Mouse (Mus musculus) T-cell, adult 2 months (primary cell): ENCODE measurements around the gene Gpr107.

Experiments used
- DNase-seq: peaks from one replicate; pipeline ENCODE4 v3.0.0; 2022; ENCODE audit warnings: low spot score

Gene Gpr107

DNA sequence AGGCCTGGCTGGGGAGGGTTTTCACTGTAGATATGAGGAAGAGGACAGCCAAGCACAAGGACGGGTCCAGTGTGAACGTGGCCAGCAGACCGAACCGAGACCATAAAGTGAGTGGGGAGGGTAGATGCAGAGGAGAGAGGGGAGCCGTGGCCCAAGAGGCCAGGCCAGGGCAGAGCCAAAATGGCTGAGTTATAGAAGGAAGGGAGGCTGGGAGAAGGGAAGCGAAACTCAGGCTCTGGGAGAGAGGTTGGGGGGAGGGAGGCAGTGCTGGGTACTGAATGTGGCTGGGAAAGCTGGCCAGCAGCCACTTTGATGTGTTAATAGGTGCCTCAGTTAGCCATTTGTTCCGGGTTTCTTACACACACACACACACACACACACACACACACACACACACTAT lies 24.9 kb upstream of the Gpr107 start:
- no peak for DNase-seq

DNA sequence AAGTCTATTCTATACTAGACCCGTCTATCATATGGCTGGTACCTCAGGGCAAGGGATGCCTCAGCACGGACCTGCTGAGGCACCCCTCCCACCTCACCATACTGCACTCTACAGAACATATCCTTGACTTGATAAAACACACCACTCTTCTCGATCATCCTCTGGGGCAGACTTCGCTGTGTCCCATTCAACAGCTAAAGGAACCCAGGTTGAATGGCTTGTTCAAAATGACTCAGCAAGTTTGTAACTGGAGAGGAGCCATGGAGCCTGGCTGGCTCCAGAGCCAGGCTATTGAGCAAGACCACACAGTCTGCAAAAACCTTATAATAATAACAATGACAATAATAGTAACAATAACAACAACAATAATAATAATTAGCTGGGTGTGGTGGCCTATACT lies 24.2 kb upstream of the Gpr107 start:
- no peak for DNase-seq

DNA sequence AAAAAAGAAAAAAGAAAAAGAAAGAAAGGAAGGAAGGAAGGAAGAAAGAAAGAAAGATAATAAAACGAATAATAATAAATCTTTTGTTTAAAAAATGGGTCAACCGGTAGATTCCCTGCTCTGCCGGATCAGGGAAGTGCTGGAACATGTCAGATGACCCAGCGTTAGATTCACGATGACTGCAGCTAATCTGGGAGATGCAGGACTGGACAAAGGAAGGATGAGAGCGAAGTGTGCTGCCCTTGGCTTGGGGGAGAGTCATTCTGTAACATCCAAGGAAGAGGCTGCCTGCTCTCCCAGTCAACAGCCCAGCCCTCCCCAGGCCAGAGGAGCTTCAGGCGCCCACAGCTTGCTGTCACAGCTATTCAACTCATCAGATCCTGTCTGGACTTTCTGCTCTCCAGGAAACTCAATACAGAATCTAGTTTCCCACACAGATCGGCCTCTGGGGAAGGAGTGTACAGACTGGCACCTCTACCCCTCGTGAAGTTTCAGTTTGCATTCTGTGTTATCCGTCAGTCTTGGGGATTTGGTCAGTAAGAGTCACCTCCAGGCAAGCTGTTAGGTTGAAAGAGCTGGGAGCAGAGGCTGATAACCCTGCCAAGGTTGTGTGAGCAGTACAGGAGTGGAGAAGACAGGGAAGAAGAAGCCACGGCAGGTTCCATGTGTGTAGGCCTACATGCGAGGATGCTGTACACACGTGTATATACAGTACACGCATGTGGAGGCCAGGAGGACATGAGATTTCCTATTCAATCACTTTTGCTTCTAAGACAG lies 22.2 kb upstream of the Gpr107 start:
- DNase-seq, result no peak

DNA sequence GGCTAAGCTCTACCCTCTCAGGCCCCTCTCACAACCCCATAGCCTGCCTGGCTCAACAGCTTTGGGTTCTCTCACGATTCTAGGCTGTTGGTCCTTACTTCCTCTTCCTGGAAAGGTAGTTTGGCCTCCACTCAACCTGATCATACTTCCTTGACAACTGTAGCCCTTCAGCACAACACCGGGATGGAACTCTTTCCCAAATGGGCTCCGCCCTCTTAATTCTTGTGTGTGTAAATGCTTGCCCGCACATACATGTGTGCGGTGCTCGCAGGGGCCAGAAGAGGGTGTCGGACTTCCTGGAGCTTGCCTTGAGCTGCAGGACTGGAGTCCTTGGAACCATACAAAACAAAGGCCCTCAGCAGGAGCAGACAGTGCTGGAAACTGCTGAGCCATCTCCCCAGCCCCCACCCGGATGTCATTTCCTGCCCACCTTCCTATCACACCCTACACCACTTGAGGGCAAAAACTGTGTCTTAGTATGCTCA lies 21.3 kb upstream of the Gpr107 start:
- DNase-seq, result peak; percentile 81

DNA sequence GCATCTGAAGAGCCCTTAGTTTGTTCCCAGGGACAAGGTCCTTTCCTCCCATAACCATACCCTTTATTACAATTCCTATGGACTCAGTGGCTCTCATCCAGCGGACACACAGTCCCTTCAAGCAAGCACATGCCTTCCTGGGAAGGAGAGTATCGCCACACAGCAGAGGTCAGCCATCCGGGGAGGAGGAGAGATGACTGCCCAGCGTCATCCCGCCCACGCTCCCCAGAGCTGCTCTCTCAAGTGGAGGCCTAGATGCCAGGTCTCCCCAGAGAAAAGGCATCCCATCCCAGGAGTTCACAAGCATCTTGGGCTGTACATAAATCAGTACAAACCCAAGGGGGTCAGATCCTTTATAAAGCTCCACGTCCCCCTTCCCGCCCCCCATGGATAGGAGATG lies 19.4 kb upstream of the Gpr107 start:
- DNase-seq, result no peak

DNA sequence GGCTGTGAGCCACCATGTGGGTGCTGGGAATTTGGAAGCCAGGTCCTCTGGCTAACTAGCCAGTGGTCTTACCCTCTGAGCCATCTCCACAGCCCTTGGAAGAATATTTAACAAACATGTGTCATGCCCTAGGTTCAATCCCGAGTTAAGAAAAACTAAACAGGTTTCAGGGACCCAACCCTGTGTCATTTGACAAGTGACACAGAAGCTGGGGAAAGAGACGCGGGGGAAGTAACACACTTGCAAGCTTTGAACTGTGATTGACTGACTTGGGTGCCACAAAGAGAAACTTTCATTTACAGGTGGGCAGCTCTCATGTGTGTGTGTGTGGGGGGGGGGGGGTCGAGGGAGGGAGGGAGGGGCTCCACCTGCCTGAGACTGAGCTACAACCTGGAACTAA lies 18.1 kb upstream of the Gpr107 start:
- DNase-seq, result no peak

DNA sequence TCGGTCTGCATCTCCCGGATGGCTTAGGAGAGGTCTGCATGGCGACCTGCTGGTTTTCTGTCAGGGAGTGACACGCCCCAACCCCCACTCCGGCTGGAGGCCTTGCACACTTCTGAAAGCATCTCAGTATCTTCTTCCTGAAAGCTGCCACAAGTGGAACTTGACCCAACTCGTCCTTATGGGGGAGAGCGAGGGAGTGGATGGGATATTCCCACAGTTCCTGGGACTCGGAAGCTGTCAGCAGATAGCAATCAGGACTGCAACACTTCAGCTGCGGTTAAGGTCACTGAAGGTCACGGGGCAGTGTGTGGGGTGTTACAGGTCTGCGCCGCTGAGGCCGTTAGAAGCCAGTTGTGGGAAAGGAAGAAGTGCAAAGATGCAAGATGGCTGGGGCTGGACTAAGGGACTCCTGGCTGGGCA lies 16.6 kb upstream of the Gpr107 start:
- no peak for DNase-seq

DNA sequence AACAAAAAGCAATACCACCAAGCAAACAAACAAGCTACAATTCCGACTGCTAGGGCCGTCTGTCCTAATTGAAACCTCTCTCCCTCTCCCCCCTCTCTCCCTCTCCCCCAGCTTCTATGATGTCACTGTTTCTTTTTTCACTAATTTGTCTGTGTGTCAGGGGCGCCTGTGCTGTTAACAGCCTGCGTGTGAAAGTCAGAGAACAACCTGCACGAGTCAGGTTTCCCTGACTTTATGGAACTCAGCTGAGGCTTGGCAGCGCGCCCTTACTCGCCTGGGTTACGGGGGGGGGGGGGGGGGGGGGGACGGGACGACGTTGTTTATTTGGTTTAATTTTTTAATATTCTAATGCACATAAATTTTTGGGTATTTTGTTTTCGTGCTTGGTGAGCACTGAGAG lies 15.8 kb upstream of the Gpr107 start:
- no peak for DNase-seq

DNA sequence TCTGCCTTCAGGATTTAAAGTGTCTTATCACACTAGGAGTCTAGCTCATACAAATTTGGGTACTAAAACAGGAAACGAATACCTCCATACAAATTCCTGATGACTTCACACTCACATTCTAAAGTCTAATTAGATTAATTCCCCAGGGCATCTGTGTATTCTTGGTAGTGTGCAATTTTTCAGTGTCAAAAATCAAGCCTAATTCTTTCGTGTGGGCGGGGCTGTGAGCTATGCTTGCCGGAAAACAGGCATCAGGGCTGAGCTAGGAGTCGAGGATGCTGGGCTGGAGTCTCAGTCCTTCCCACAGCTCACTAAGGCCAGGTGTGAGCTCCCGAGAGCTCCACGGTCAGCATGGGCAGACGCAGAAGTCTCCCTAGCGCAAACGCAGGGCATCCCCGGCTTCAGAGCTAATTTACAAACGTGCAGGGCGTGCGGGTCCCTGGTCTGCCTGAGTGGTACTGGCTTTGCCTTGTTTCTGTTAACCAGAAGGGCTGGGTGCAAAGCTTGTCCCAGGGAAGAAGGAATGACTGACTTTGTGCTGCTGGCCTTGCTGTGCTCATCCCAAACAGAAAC lies 15.0 kb upstream of the Gpr107 start:
- no peak for DNase-seq

DNA sequence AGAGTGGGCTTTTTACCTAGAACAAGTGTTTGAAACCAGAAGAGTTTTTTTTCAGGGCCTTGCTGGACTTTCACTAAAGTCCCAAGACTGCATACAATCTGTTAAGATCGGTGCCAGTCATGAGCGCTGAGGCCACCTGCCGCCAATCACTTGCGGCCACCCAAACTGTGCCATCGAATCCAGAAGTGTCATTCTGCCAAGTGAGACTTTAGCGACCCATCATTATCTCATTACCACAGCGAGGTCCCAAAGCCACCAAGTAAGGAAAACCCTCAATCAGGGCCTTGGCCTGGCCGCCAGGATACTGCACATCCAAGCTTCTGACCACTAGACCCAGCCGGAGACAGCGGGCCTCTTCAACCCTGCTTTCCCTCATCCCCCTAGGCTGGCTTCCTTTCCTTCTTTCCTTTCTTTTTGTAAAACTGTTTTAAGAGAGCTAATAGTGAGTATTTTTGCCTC lies 12.9 kb upstream of the Gpr107 start:
- no peak for DNase-seq

DNA sequence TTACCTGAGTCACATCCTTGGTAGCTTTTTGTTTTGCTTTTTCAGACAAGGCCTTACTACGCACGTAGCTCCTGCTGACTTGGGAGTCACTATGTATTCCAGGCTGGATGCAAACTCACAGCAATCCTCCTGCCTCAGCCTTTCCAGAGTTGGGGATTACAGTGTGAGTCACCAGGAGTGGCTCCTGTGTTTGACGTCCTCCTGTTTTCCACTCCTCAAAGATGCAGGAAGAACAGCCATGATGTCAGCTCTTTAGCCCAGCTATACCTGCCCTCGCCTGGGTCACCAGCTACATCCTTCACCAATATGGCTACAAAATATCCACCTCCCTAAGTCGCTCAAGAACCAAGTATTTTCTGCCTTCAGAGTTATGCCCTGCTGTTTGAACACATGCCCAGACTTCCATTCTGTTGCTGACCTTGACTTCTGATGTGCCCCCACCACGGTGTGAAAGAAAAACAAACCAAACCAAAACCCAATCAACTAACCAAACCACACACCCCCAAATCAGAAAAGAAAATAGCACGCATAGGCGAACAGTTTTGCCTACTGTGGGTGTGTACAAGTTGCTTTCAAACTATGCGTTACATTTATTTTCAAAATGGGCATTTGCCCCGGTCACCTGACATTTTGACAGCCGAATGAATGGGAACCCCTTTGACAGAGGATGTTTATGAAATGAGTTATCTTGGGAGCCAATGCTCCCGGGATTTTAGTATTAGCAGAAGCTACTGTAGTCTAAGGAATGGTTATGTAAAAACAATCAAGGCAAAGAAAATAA lies 11.9 kb upstream of the Gpr107 start:
- DNase-seq, result no peak

DNA sequence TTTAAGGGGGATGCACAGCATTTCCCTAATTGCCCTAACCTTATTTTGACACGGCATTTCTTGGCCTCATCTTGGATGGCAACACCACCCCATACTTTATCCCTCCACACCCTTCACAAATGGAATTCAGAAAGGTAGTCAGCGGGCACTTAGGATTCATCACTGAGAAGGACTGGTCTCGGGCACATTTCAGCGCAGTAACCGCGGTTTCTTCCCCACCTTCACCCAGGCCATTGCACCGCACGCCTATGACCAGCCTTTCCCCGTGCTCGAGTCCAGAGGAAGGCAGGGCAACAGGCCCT lies 11.4 kb upstream of the Gpr107 start:
- DNase-seq, result no peak

DNA sequence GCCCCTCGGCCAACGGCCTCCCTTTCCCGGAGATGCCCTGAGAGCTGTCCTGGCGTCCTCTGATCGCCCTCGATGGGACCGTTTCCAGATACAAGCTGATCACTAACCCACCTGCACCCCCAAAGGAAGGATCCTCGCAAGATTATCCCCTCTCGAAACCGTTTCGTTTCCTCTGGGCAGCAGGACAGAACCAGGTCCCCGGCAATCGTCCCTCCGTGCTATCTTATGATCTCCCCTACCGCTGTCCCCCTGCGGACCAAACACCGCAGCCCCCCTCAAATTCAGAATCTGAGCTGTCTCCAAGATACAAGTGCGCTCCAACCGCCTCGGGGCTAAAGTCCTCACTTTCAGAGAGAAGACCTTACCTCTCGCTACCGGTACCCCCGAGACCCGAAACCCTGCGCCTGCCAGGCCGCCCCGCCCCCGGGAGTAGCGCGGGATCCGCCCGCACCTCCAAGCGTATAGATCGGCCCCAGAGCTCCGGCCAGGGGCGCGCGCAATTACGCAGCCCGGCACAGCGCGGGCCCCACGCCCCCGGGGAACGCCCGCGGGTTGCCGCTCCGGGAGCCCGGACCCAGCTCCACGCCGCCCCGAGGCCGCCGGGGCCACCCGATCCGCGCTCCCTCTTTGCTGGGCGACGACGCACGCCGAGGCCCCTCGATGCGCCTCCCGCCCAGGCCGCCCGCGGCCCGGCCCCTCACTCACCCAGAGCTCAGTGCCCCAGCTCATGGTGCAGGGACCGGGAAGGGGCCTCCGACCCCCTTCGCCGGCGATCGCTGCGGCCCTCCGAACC lies 10.8 kb upstream of the Gpr107 start:
- DNase-seq, result no peak

DNA sequence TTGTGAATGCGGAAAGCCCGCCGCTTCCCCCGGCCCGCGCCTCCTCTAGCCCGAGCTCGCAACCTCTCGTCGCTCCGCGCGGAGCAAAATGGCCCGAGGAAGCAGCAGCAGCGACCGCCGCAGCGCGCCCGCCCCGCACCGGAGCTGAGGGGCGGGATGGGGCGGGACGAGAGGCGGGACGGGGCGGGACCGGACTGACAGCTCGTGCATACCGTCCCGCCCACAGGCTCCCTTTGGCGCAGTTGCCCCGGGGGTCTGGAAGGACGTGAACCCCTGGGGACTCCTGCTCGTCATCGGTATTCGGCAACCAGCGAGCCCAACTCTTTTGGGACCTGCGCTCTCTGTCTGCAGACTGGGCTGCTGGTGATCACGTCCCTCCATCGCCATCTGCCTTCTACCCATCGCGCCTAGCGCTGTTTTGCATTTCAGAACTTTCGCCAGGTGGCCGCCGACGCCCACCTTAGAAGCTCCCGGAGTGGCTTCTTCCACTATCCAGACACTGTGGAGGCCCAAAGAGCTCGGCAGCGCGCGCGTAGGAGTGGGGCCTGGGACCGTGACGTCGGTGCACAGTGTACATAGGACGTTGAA lies 10.2 kb upstream of the Gpr107 start, which contains the start of gene Fnbp1:
Gene Fnbp1, minus strand, starts transcription at position 142 of the 588 bp plus-strand sequence.
- peak; percentile 86 for DNase-seq

DNA sequence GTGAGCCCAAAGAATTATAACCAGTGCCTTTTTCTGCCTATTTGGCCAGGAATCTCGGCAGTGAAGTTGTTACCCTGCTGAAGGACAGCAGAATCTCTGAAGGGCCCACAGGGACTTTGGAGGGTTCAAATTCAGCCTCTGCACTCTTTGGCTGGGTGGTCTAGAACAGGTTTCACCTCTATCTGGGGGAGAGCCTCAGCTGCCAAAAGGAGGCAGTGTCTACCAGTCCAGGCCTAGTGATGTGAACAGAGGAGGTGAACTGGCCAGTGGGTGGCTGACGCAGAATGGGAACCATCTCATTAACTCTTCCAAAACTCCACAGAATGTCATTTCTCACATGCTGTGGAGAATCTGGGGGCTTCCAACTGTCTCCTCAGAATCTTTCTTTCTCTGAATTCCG lies 9.6 kb upstream of the Gpr107 start:
- no peak for DNase-seq

DNA sequence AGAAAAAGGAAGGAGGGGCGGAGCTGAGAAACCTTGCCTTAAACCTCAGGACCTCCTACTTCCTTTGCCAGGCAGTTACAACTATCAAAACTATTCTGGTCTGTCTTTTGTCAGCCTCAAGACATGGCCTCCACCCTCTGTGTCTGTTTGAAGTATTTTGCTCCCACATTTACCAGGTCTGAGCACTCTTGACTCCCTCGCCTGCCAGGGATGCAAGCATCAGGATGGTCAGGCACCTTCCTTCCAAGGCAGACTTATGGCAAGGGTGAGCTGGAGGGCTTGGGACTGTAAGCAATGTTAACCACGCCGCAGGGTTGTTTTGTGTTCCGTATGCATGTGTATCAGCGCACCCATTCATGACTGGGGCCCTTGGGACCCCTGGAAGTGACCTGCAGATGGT lies 8.8 kb upstream of the Gpr107 start:
- peak; percentile 45 for DNase-seq

DNA sequence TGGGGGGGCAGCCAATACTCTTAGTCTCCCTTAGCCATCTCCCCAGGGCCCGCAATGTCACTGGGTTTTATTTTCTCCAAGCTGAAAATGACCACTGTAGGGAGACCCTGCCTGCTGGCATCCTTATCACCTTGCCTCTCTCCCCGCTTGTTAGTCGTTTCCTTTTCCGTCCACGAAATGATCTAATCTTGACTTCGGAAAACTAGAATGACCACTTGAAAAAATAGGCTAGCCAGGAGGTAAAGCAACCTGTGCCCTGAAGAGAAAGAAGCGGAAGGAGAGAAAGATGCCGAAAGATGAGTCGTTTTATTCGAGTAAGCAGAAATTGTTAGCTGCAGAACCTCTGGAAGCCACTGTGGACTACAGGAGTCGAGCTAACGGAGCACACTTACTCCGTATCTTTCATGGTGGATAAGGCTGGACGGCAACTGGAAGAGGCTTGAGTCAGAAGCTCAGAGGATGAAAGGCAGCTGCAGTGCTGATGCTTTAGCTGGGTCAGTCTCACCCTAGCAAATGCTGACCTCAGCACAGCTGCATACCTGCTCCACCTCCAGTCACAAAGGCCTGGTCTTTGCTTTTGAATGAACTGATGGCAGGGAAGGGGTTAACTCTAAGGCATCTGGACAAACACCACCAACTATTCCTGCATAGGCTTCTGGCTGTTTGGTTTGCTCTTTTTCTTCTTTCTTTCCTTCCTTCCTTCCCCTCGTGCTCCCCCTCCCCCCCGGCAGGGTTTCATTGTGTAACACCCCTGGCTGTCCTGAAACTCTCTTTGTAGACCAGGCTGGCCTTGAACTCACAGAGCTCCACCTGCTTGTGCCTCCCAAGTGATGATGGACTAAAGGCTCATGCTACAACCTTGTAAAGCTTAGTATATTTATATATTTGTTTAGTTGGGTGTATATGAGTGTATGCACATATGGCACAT lies 8.1 kb upstream of the Gpr107 start:
- no peak for DNase-seq

DNA sequence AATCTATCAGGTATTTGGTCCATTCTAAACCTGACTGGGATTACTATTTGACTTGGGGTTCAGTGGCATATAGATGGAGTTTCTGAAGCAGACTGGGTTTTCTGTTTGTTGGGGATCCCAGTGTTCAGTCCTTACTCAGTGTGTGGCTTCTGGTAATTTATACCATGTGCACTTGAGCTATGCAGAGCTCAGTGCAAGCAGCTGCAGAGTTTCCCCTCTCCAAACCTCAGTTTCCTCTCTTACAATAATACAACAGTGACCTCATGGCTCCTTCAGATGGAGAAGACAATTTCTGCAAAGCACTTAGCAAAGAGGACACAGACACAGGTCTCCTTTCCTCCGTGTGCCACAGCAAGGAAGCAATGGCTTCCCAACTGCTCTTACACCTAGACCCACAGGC lies 7.2 kb upstream of the Gpr107 start:
- DNase-seq, result no peak

DNA sequence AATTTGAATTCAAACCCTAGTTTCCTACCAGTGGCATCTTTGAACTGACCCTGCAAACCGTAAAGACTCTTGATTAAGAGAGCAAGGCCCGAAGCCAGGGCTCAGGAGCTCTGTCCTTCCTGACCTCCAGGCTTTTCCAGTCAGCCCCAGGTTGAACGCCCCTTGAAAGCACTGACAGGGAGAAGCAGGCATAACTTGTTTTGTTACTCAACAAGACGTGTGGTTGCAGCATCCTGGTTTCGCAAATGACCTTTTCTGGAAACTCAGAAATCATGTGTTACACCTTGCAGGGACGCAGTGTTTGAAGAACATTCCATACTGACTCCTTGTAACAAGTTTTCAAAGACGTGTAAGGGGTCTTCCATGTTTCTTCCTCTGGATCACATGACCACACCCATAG lies 5.1 kb upstream of the Gpr107 start:
- DNase-seq, result no peak

DNA sequence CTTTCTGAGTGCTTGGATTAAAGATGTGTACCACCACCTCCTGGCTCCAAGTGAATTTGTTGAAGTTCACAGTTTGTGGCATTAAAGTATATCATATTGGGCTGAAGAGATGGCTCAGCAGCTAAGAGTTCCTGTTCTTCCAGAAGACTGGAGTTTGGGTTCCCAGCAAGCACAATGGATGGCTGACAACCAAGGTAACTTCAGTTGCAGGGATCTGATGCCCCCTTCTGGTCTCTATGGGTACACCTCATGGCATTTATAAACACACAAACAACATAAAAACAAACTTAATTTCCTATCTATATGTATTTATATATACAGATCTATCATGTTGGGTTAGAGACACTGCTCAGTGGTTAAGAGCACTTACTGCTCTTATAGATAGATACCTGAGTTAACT lies 1.4 kb upstream of the Gpr107 start:
- DNase-seq, result peak; percentile 42

DNA sequence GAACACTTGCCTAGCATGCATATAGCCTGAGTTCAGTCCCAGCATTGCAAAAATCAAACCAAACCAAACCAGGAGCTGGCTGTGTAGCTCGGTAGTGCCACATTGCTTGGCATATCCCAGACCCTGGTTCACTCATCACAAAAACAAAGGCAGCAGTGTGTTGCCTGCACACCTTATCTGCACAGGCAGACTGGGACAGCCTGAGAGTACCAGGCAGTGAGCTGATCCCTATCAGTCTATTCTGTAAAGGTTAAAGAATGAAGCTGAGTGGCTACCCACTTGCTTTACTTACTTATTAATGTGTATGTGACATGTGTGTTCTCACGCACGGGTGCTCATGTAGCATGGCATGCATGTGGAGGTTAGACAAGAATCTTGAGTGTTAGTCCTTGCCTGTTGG lies 4.7 kb downstream of the Gpr107 start:
- no peak for DNase-seq
